ENCODE assay signal across 10 mouse cellular contexts in genomic region chr2:109674532-109674931, GRCm38 (mm10). TPM values are rescaled to one million over a fixed set of nuclear protein-coding genes. Genes with fewer than 3 reads are reported as not detected.
DNase-seq lines count a peak whose midpoint lies in the region; ATAC-seq and TF ChIP-seq lines count a peak whose summit lies in the region.
"Had no signal": no experiment of that assay in that cellular context is flagged by ENCODE, and none has a peak within 500 bp of the region (broad histone marks: within the 10 kb centered on the region; RNA-seq: fewer than 3 reads in every experiment).

TSS of gene Bdnf (plus strand) at chr2:109674700.

- H3K36me3 ChIP-seq in heart, postnatal 0 days (replicated peaks; ENCODE audit: control insufficient read depth, insufficient read depth, low read length): no peaks in the 10 kb centered on the region
- H3K36me3 ChIP-seq in heart, adult 2 months (ENCODE audit: control insufficient read depth, insufficient read depth, low read length): no peaks in the 10 kb centered on the region
- no peaks in the 10 kb centered on the region for H3K36me3 ChIP-seq in hindbrain, embryonic 14.5 days (replicated peaks; ENCODE audit: control insufficient read depth, insufficient read depth)
- no peaks in the 10 kb centered on the region for H3K36me3 ChIP-seq in midbrain, embryonic 10.5 days

- no peaks in the 10 kb centered on the region for H3K79me2 ChIP-seq in heart, adult 2 months (replicated peaks; ENCODE audit: control insufficient read depth, insufficient read depth, low read length)

- no peaks in the 10 kb centered on the region for H3K9me3 ChIP-seq in heart, postnatal 0 days (replicated peaks; ENCODE audit: control insufficient read depth, low read length)
- no peaks in the 10 kb centered on the region for H3K9me3 ChIP-seq in hindbrain, embryonic 14.5 days (ENCODE audit: control insufficient read depth, low read length)
- H3K9me3 ChIP-seq in midbrain, embryonic 10.5 days (replicated peaks): no peaks in the 10 kb centered on the region

- no peak for ATAC-seq in heart, postnatal 0 days (ENCODE audit: insufficient read depth, low read depth)
- ATAC-seq in hindbrain, embryonic 14.5 days (ENCODE audit: low FRiP score): no peak

- no peak within 1 kb of the TSS for H3K27ac ChIP-seq in heart, postnatal 0 days (ENCODE audit: low read depth)
- no peak within 1 kb of the TSS for H3K27ac ChIP-seq in heart, adult 2 months
- H3K27ac ChIP-seq in hindbrain, embryonic 14.5 days: no peak within 1 kb of the TSS
- H3K27ac ChIP-seq in midbrain, embryonic 10.5 days (replicated peaks): no peak within 1 kb of the TSS; the same call in 1 of the 2 replicates

- peaks cover 67% of the 10 kb centered on the region for H3K27me3 ChIP-seq in heart, postnatal 0 days (ENCODE audit: control insufficient read depth, insufficient read depth, low read length)
- peaks cover 12% of the 10 kb centered on the region for H3K27me3 ChIP-seq in heart, adult 2 months (ENCODE audit: control insufficient read depth, insufficient read depth, low read length)
- H3K27me3 ChIP-seq in hindbrain, embryonic 14.5 days (ENCODE audit: control insufficient read depth, insufficient read depth, low read length): peaks cover 40% of the 10 kb centered on the region
- peaks cover 61% of the 10 kb centered on the region for H3K27me3 ChIP-seq in midbrain, embryonic 10.5 days (ENCODE audit: low read depth, poor library complexity, severe bottlenecking)

- intact Hi-C loops in heart, adult 2 months (cut with DNase I): no loop called here

- H3K9ac ChIP-seq in heart, postnatal 0 days (replicated peaks; ENCODE audit: low read depth, low read length): no peak within 1 kb of the TSS
- no peak within 1 kb of the TSS for H3K9ac ChIP-seq in heart, adult 2 months (ENCODE audit: low read depth, low read length)
- peak within 1 kb of the TSS; percentile 32; the same call in 1 of the 2 replicates for H3K9ac ChIP-seq in hindbrain, embryonic 14.5 days

- no peak for DNase-seq in heart, postnatal 0 days (ENCODE audit: low spot score)
- no peak for DNase-seq in heart, adult 2 months
- peak; percentile 25 for DNase-seq in cerebellum, adult 9-11 months
- DNase-seq in hindbrain, embryonic 14.5 days (ENCODE audit: low spot score): no peak
- DNase-seq in midbrain, embryonic 10.5 days (ENCODE audit: low spot score): peak; percentile 34
- no peak for DNase-seq in natural killer cell, adult 2 months (ENCODE audit: low spot score in 2 of 2)
- DNase-seq in adrenal gland, postnatal 14 days: no peak
- DNase-seq in ovary, postnatal 36 days (ENCODE audit: low spot score): no peak

- H3K4me3 ChIP-seq in heart, postnatal 0 days (ENCODE audit: low read depth, low read length): peak within 1 kb of the TSS; percentile 21
- no peak within 1 kb of the TSS for H3K4me3 ChIP-seq in heart, adult 2 months
- peak within 1 kb of the TSS; percentile 38 for H3K4me3 ChIP-seq in hindbrain, embryonic 14.5 days (replicated peaks; ENCODE audit: low read length)
- H3K4me3 ChIP-seq in midbrain, embryonic 10.5 days: peak within 1 kb of the TSS; percentile 63

- H3K4me2 ChIP-seq in heart, postnatal 0 days (ENCODE audit: low read depth, low read length): peak within 1 kb of the TSS; percentile 44
- H3K4me2 ChIP-seq in hindbrain, embryonic 14.5 days (replicated peaks): peak within 1 kb of the TSS; percentile 93

- H3K4me1 ChIP-seq in heart, postnatal 0 days (ENCODE audit: control insufficient read depth, insufficient read depth): no peaks in the 10 kb centered on the region
- H3K4me1 ChIP-seq in heart, adult 2 months (ENCODE audit: control insufficient read depth, insufficient read depth, low read length): no peaks in the 10 kb centered on the region
- peaks cover 25% of the 10 kb centered on the region for H3K4me1 ChIP-seq in hindbrain, embryonic 14.5 days (replicated peaks; ENCODE audit: control insufficient read depth, insufficient read depth, low read length)
- peaks cover 38% of the 10 kb centered on the region for H3K4me1 ChIP-seq in midbrain, embryonic 10.5 days

- no peak for TF ChIP-seq EP300 in heart, postnatal 0 days (IDR thresholded peaks at IDR 0.05; ENCODE audit: low read depth)
- TF ChIP-seq EP300 in heart, adult 2 months (IDR thresholded peaks at IDR 0.05; ENCODE audit: insufficient read depth, low read depth, low read length): no peak

- no peak for TF ChIP-seq POLR2A in heart, adult 2 months (IDR thresholded peaks at IDR 0.05; ENCODE audit: insufficient read depth, low read depth, low read length)

- no peak for TF ChIP-seq CTCF in heart, postnatal 0 days (IDR thresholded peaks at IDR 0.05; ENCODE audit: low read depth)
- no peak for TF ChIP-seq CTCF in heart, adult 2 months (IDR thresholded peaks at IDR 0.05)

- WGBS in heart, postnatal 0 days: 2% methylated on average over 15 of the region's 15 CpGs
- WGBS in heart, adult 2 months: 4% methylated on average over 15 of the region's 15 CpGs
- 1% methylated on average over 15 of the region's 15 CpGs for WGBS in hindbrain, embryonic 14.5 days
- WGBS in midbrain, embryonic 10.5 days: 2% methylated on average over 15 of the region's 15 CpGs

RNA-seq across cellular contexts. Expression of gene Bdnf, which starts in this region (rescaled TPM):
- 0.04 TPM in 1 of 2 replicates, not detected in the other for total RNA-seq in heart, postnatal 0 days (2014; rRNA removed; ENCODE audit: low replicate concordance)
- polyA plus RNA-seq in heart, postnatal 0 days (2015; fragmentation: Nextera tagmentation; extraction: Ambion mirVana): 0.30 TPM in 2 replicates
- total RNA-seq in heart, adult 2 months (2021): 1 to 10 TPM; 3.0 to 7.4 TPM
- polyA plus RNA-seq in heart, adult 2 months (2012; rRNA removed): 1.4 and 1.5 TPM in 2 replicates
- 4.2 and 5.3 TPM in 2 replicates for polyA plus RNA-seq in hindbrain, embryonic 14.5 days (2014; fragmentation: Nextera tagmentation; extraction: Ambion mirVana)
- polyA plus RNA-seq in midbrain, embryonic 10.5 days (2016; fragmentation: Nextera tagmentation; extraction: Ambion mirVana): 1.5 and 1.6 TPM in 2 replicates
- total RNA-seq in adrenal gland, postnatal 14 days (2021): 0.34 and 0.41 TPM in 2 replicates
- total RNA-seq: hematopoietic stem cell, adult 5-6 weeks; MEL had no signal

Comparison
In these comparisons a context has a peak if more than half of its experiments do, and no peak if none do; other contexts are left out.
1. DNase-seq: peak in cerebellum, adult 9-11 months (single experiment) and midbrain, embryonic 10.5 days (single experiment); none in heart, postnatal 0 days (single experiment), heart, adult 2 months (0 of 2), hindbrain, embryonic 14.5 days (single experiment), natural killer cell, adult 2 months (0 of 2), adrenal gland, postnatal 14 days (single experiment) and ovary, postnatal 36 days (single experiment).